Mouse (Mus musculus): ENCODE results near the gene Bhlhb9.

The Bhlhb9 gene

DNA sequence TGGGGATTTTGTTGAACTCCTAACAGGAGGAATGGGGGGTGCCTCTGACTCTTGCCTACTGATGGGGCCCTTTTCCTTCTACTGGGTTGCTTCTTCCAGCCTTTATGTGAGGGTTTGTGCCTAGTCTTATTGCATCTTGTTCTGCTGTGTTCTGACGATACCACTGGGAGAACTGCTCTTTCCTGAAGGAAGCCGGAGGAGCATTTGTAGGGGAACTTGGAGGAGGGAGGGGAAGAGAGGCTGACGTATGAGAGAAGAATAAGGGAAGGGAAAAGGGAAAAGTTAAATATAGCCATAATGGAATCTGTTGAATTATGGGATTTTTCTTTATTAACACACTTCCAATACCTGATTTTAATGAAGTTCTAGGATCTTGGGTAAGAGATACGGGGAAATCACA is 119.2 kb downstream of the Bhlhb9 start:
- DNase-seq (ENCODE audit: low spot score) = no peak

DNA sequence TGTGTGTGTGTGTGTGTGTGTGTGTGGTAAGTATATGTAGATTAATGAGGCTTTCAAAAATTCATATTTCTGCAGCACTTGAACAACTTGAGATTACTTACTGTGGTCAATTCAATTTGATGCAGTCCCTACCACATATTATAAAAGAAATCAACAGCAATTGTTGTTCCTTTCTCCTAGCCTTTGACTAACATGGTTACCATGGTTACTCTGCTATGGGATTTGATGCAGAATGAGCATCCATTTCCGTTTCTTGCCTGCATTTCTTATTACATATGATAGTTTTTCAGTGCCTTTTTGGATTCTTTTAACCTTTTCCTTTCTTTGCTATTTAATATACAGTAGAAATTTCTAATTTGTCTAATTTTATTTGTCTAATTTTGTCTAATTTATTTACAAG is 119.7 kb downstream of the Bhlhb9 start:
- DNase-seq (ENCODE audit: low spot score) = no peak

DNA sequence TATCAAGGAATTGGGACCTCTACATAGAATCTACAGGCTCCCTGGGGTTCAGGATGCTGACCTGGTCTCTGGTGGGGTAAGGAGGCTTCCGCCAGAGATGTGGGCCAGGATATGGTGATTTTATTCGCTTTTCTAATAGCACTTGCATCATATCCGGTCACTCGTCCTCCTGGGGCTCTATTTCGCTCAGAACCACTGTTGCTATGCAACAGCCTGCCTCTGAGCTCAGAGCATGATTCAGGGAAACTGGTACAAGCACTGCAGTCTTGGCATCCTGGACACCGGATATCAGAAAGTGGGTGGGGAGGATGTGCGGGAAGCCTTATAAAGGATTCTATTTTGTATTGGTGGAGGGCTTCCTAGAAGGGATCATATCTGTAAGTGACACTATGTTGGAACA is 124.8 kb downstream of the Bhlhb9 start:
- DNase-seq (ENCODE audit: low spot score) = no peak

DNA sequence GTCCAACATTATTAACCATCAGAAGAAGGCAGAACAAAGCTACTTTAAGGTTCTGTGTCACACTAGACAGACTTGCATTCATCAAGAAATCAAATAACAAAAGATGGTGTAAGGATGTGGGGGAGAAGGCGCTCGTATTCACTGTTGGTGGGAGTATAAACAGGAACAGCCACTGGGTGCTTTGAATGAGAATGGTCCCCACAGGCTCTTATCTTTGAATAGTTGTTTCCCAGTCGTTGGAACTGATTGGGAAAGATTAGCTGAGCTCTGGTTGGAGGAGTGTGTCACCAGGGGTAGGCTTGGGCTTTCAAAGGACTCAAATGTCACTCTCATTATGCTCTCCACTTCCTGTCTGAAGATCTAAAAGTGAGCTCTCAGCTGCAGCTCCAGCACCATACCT is 128.5 kb downstream of the Bhlhb9 start:
- no peak for DNase-seq (ENCODE audit: low spot score)

DNA sequence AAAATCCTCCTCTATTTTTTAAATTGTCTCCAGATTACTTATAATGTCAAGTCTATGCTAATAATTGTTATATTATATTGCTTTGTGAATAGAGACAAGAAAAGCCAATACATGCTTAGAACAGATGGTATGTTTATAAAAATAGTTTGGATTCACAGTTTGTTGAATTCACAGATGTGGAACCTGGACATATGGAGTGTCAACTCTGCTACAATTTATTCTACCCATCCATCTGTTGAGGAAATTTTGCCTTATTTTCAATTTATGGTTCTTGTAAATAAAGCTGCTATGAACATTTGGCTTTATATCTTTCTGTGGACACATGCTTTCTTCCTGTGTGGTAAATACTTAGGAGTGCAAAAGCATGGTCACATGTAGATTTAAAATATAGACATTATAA is 131.2 kb downstream of the Bhlhb9 start:
- DNase-seq (ENCODE audit: low spot score) = no peak

DNA sequence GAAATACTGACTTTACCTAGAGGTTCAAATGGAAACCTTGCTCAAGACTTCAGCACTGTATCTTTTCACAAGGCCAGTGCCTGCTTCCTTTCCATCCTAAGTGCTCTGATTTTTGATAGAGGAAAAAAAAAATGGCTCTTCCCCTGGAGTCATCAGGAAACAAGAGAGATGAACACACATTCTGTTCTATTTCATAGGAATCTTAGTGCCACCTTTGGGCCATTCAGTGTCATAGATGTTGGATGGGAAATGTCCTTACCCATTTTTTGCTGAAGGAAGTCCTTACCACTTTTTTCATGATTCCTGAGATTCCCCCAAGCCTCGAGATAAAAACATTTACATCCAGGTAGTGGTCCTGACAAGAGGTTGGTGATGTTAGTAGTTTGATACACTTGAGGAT is 139.1 kb downstream of the Bhlhb9 start:
- no peak for DNase-seq (ENCODE audit: low spot score)

Data from ovary, adult 18-20 months (tissue).